Mouse (Mus musculus) mesoderm, embryonic 11.5 days (tissue): ENCODE measurements at regions not wholly inside any gene's neighbourhood (a gene's known extent, or its start where the extent isn't known, plus 50 kb on each side); places are given as distances from the start of the nearest gene placed in this dataset.

Experiments
- DNase-seq: peaks from one replicate; pipeline ENCODE4 v3.0.0-alpha.2; 2012; ENCODE audit warnings: low read depth, low spot score

GRCm38 (mm10) chr12:79968676-79969075, 144.1 kb downstream of the Zfp36l1 start:
- no peak for DNase-seq

- DNase-seq, result no peak
Observed at GRCm38 (mm10) chr12:79967491-79968255, 145.1 kb downstream of the Zfp36l1 start.

GRCm38 (mm10) chr12:79966621-79967490, 146.0 kb downstream of the Zfp36l1 start:
- no peak for DNase-seq

- DNase-seq, result no peak
Observed at GRCm38 (mm10) chr12:79966289-79966615, 146.6 kb downstream of the Zfp36l1 start.

- DNase-seq, result peak; percentile 62
Observed at GRCm38 (mm10) chr12:79965471-79966288, 147.1 kb downstream of the Zfp36l1 start.

GRCm38 (mm10) chr12:79963443-79964025, 149.3 kb downstream of the Zfp36l1 start:
- DNase-seq, result no peak

GRCm38 (mm10) chr12:79962649-79963236, 150.1 kb downstream of the Zfp36l1 start:
- no peak for DNase-seq

- no peak for DNase-seq
Observed at GRCm38 (mm10) chr12:79961881-79962280, 150.9 kb downstream of the Zfp36l1 start.

- no peak for DNase-seq
Observed at GRCm38 (mm10) chr12:79961076-79961475, 151.7 kb downstream of the Zfp36l1 start.

- no peak for DNase-seq
Observed at GRCm38 (mm10) chr12:79960446-79960845, 152.4 kb downstream of the Zfp36l1 start.

GRCm38 (mm10) chr12:79959540-79960305, 153.1 kb downstream of the Zfp36l1 start:
- no peak for DNase-seq

- DNase-seq, result no peak
Observed at GRCm38 (mm10) chr12:79957211-79957610, 155.6 kb downstream of the Zfp36l1 start.

GRCm38 (mm10) chr12:79956351-79956750, 156.5 kb downstream of the Zfp36l1 start:
- DNase-seq, result no peak

- DNase-seq, result no peak
Observed at GRCm38 (mm10) chr12:79955501-79955900, 157.3 kb downstream of the Zfp36l1 start.

- DNase-seq, result no peak
Observed at GRCm38 (mm10) chr12:79950579-79951112, 162.2 kb downstream of the Zfp36l1 start.

- peak; percentile 82 for DNase-seq
Observed at GRCm38 (mm10) chr12:79949101-79949824, 163.6 kb downstream of the Zfp36l1 start.

GRCm38 (mm10) chr12:79947574-79947973, 165.2 kb downstream of the Zfp36l1 start:
- DNase-seq, result no peak

GRCm38 (mm10) chr12:79946777-79947176, 166.0 kb downstream of the Zfp36l1 start:
- no peak for DNase-seq

- DNase-seq, result no peak
Observed at GRCm38 (mm10) chr12:79945899-79946298, 166.9 kb downstream of the Zfp36l1 start.
